Mouse (Mus musculus) urinary bladder, adult 18-20 months (tissue): ENCODE measurements around the gene Wdr60.
A peak's percentile ranks its signal among the peaks of the same experiment; 100 is the strongest.

Source experiments
- DNase-seq, 2 experiments: peaks; one replicate each; pipeline ENCODE4 v3.0.0; 2022; ENCODE audit warnings: low spot score in 2 of 2, mixed read lengths in 2 of 2

Wdr60 gene

DNA sequence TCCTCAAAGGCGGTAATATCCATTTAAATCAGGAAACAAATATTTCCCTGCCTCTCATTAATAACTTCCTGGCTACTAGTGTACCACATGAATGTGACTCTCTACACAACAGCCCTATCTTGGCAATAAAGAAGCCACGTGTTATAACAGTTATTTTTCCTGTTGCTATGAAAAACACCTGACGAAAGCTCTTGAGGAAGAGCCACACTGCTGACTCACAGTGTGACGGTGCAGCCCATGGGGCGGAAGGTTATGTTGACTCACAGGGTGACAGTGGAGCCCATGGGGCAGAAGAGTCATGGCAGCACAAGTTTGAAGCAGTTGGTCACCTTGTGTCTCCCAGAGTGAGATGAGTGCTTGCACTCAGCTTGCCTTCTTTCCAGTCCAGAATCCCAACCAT is 6.6 kb upstream of the Wdr60 start:
- DNase-seq, result peak in 1 of 2 experiments; percentile 20

DNA sequence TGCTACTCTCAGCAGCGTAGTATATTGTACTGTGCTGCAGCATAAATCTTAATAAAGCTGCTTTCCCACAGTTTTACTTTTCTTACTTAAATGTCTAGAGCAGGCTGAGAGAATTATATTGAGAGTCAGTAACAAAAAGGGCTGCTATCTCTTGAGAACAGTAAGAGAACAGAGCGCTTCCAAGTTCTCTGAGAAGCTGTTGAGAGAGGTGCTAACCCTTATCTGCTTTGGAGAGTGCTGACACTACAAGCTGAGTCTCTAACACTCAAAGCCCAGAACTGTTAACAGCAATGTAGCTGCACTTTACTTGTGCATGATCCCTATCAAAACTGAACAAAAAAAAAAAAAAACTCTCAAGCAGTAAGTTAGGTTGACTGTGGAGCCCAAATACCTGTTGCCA is 2.5 kb upstream of the Wdr60 start:
- no peak for DNase-seq

DNA sequence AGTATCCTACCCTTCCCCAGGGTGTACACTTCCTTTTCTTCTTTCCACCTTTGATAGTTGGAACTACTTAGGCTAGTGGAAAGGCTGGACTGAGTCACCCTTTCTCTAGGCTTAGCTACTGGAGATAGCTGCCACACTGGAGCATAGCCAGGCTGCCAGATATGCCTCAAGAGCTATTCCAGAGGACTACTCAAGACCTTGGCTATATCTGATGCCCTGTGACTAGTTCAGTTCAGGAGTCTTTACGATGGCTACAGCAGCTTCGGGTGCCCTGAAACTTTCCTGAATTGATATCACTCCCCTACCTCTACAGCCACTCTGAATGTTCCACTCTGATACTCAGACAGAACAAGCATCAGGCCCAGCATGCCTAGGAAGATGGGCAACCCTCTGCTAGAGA is 1.9 kb upstream of the Wdr60 start:
- DNase-seq, result no peak

DNA sequence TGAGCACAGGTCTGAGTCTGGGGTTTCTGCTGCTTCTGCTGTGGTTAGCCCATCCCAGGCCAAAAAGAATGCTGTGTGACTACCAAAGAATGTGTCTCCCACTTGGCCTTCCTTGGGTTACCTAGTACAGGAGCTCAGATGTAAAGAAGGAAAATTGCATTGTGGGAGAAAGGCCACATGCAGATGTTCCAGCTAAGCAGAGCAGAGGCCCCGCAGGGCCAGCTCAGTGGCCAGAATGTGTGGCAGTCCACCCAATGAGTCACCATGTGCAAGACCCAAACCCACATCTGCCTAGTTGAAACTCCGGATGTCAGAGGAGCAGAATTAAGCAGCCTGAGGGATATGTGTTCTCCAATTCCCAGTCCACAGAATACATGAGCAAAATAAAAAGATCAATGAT is 4.5 kb downstream of the Wdr60 start:
- DNase-seq, result no peak

DNA sequence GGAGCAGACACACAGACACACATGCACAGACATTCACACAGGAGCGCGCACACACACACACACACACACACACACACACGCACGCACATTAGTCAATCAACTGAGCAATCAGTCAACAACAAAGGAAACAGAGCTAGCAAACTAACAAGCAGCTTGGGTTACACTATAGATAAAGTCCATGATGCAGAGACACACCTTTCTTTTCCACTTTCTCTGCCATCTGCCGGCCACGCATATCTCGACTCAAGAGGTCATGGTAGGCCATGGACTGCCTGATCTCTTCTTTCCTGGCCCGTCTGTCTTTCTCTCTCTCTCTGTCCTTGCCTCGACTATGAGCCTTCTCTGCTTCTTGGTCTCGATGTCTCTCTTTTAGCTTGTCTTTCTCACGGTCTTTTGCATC is 7.2 kb downstream of the Wdr60 start:
- no peak for DNase-seq

DNA sequence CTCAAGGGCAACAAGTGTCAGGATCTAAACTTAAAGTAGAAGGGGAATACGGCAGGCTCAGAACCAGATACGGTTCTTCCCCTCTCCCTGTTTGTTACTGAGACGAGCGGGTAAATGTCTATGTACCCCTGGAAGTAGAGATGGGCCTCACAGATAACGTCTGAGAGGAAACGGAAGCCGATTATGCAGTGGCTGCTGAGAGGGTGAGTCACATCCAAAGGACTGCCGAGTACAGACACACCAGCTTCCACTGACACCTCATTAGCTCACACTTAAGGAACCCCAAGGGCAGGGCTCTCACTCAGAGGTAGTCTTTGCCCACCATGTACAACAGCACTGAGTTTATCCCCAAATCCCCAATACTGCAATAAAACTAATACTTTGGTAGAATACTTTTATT is 8.2 kb downstream of the Wdr60 start:
- no peak for DNase-seq

DNA sequence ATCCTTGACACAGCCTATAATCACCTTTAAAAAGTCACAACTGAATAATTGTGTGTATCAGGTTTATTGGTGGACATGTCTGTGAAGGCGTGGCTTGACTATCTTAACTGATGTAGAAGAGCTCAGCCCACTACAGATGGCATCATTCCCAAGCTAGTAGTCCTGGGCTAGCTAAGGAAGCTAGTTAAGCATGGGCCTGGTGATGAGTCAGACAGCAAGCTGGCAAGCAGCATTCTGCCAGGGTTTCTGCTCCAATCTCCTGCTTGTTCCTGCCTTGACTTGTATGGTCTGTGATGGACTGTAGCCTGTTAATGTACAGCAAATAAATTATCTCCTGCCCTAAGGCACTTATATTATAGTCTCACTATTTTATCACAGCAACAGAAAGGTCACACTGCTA is 18.2 kb downstream of the Wdr60 start:
- no peak for DNase-seq

DNA sequence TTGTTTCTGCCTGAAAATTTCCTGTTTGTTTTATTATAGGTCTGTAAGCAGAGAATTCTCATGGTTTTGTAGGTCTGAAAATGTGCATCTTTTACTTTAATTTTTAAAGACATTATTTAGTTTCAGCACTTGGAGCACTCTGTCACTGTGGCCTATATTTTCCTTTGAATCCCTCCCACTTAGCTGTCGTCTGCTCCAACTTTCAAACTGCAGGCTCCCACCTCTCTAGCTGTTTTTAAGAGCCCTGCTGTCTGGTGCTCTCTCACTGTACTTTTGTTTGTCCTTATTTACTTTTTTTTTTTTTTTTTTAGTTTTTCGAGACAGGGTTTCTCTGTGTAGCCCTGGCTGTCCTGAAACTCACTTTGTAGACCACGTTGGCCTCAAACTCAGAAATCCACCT is 24.0 kb downstream of the Wdr60 start:
- DNase-seq, result no peak

DNA sequence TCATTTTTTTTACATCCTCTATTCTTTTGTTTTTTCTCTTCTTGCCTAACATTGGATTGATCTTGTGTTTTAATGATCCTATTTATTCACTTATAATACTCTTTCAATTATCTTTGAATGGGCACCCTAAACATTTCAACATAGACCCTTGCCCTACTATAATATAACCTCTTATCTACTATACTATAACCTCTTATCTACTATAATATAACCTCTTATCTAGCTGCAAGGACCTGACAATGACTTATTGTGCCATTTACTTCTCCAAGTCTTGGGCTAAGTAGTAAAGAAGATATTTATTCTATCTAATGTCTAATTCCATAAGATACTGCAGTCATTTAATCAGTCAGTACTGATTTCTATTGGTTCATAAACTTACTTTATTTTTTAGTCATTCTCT is 24.5 kb downstream of the Wdr60 start:
- no peak for DNase-seq

DNA sequence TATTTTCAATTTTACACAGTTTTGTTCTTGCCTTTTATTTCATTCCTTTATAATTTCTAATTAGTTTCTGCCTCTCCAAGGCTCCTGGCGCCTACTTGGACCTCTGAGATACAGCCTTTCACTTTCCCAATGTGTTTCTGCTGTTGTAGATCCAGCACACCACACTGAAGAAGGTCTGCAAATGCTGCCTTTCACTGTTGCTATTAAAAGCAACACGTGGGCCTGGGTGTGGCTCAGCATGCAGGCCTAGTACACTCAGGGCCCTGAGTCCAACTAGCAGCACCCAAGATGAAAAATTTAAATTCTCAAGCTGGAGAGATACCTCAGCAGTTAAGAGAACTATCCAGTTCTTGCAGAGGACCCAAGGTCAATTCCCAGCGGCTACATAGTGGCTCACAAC is 26.2 kb downstream of the Wdr60 start:
- no peak for DNase-seq

DNA sequence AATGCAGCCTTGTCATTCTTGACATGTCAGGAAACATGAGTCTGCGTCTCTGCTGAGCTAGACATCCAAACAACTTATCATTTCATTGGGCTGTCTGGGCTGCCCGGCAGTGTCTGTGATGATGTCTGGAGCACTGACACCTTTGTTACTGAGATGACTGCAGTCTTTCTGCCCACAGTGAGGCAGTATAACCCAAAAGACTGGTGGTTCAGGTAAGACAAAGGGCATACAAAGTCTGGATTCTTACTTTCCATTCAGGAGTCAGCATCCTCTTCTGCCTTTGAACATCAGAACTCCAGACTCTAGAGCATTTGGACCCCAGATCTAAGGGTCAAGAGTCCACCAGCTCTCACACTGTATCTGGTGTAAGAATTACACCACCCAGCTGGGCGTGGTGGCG is 27.5 kb downstream of the Wdr60 start:
- DNase-seq, result no peak

DNA sequence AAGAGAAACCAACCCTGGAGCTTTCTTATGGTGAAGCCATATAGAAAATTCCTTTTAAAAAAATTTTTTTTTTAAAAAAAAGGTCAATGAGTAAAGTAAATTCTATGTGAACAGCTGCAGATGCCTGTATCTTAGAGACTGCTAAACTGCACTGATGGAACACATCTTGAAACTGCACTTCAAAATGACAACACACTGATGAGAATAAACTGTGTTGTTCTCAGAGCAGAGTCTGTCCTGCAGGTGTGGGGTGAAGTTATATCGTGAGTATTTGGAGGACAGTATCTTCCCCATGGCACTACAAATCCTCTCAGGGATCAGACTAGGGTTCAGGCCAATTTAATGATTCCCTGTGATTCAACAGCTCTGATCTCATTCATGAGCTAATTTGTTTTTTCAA is 30.8 kb downstream of the Wdr60 start:
- DNase-seq, result no peak

DNA sequence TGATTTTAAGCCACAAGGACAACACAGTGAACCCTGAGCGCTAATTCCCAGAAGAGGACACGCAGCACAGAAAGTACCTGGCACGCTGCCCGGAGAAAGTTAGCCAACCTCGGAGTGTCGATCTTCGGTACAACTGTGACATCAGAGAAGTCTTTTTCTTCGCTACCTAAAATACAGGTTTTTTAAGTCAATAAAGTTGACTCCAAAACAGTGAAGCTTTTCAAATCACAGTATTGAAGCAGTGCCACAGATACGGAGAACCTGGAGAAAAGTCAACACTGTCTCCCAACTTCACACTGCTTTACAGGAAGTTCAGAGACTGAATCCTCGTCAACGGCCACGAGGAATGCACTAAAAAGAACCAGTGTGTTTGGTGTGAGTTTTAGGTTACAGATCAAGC is 31.2 kb downstream of the Wdr60 start:
- peak; percentile 28 to 54 for DNase-seq

DNA sequence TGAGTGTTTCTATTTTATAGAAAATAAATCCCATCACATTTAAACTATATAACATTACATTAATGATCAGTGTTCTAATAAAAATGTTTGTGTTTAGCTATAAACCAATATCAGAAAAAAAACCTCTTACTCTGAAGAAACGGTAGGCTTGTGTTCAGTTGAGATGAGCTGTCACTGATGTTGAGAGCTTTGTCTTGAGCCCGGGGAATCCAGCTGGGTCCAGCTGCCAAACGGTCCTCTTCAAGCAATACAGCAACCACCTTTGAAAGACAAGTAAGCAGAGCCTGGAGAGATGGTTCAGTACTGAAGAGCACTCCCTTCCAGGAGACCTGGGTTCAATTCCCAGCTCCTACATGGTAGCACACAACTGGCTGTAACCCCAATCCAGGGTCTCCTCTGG is 33.4 kb downstream of the Wdr60 start:
- DNase-seq, result no peak

DNA sequence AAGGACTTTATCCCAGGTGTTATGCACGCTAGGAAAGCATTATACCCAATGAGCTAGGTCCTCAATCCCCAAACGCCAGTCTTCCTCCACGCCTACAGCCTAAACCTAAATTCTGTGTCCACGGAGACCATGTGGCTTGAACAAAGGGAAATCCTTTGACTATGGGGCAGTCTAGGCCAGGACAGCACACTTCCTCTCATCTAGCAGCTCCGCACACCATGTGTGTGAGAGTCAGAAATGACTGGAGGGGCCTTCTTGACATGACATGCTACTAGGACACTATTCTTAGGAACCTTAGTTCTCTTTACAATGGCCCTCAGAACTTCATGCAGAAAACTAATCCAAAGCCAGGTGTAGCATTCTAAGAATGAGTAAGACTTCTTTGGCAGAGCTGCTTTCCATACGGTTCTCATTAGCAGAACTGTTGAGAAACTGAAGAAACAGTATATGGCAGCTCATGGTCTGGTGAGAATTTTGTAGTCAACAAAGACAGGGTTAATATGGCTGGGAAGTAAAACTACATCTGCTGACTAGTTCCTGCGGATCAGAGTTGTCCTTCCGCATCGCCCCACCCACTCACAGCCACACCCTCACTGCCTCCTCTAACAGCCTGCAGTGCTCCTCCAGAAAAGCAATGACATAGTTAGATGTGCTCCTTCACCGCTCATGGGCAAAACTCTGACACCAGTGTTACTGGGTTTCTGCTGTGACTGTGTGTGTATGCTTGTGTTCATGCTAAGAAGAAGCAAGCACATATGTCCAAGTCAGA is 36.3 kb downstream of the Wdr60 start:
- DNase-seq, result no peak

DNA sequence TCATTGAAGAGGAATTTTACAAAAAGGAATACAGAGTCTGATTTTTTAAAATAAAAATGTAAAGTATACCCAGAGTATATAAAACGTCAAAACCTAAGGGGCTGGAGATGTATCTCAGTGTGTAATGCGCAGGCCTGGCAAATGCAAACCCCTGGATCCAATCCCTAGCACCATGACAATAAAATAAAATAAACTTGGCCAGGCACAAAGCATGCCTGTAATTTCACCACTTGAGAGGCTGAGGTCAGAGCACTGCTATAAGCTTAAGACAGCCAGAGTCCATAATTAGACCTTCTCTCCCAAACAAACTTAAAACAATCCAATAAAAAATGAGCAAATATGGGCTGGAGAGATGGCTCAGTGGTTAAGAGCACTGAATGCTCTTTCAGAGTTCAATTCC is 39.7 kb downstream of the Wdr60 start:
- no peak for DNase-seq

DNA sequence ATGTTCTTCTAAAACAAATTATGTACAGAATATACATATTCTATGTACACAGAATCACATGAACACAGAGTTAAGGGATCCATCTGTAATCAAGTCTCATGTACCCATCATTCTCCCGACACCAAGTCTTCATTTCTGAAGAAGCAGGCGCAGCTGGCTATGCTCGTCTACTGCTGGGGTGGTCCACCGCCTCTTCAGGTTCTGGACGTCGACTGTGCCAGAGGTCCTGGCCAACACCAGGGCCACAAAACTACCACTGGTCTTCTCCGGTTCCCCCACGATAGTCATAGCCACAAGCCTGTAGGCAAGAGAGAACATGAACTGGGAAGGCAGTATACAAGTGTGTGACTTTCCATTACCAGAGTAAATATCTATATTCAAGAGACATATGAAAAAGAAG is 55.3 kb downstream of the Wdr60 start:
- DNase-seq, result no peak

DNA sequence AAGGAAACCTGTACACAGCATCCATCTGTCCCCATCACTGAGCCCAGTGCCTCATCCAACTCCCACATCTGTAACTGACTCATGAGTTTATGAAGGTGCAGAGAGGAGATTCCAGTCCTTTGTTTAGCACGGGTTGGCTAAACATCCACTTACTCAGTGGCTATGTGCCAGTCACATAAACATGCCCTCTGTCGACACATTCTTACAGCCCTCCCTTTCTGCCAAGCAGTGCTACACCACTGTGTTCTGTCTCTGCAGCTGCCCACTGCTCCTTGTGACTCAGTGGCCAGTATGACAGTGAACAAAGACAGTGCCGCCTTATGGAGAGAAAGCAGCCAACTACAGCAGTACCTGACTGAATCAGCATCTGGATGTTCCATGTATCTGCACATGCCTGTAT is 57.1 kb downstream of the Wdr60 start:
- DNase-seq, result no peak

DNA sequence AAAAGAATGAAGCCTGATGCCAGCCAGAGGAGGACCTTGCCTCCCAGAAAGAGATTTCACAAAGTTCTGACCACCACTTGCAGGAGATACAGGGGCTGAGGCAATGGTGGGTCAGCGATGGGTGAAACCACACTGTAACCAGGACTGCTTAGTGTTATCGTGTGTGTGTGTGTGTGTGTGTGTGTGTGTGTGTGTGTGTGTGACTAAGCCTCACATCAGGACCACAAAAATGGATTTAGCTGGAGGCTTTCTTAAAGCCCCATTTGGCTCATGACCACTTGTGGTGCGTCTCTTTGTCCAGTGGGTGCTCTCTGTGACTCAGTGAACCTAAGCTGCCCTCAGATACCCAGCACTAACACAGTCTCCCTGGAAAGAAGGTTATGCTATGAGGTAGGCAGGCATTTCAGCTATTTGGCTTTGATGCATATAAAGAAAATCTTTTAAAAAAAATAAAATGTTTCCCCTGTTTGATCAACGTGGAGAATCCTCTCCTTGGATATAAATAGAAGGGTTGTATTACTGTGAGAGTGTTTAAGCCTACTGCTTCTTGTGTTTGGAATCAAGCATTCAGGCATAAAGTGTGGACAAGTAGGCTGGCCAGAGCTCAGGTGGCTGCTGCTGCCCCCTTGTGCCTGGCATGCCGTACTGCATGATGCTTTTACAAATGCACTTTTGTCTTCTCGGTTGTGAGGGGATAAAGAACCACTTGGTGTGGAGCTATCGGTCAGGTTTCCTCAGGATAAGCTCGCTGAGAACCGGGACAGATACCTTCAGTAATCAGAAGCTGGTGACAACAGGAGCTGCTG is 60.4 kb downstream of the Wdr60 start:
- peak; percentile 23 to 24 for DNase-seq

DNA sequence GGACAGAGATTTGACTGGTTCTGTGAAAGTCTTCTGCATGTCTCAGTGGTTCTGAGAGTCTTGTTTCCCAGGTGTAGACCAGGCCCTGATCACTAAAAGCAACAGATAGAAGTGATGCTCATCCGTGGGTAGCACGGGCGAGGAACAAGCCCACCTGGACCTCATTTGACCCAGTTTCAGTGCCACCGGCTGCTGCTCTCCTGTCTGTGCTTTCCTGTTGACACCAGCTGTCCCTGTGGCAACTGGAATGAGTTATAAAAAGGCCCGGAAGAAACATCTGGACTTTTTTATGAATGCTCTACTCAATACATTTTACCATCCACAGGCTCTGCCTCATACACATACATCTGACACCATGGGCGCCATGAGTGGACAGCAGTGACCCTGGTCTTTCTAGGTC is 64.0 kb downstream of the Wdr60 start:
- no peak for DNase-seq

DNA sequence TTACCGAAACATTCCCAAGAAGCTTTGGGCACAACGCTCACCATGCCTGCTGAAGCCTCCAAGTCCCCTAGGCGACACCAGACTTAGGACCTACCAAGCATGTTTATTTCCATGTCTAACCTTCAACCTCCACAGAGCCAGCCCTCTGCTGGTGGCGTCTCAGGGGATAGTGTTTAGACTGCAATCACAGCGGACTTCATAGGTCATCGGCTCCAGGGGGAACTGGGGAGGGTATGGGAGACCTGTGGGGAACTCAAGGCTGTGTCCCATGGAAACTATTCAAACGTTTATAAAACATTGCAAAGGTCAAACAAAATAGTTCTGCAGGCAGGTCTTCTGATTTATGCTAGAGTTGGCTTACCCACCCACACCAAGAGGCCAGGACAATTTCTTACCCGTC is 66.6 kb downstream of the Wdr60 start:
- DNase-seq, result no peak

DNA sequence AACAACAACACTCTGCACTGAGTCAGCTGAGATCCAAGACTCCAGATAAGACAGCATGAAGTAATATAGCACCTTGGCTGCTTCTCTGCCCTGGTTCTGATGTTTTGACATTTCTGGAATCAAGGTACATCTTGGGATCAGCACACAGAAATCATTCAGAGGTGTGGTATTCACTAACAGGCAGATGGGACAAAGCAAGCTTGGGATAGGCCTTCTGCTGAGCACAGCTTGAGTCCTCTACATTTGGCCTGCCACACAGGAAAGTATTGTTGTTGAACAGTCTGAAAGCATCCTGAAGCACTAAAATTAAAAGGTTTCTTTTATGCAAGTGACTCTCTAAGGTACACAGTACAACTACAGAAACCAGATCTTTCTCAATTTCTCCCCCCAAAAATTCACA is 68.2 kb downstream of the Wdr60 start:
- DNase-seq, result no peak

DNA sequence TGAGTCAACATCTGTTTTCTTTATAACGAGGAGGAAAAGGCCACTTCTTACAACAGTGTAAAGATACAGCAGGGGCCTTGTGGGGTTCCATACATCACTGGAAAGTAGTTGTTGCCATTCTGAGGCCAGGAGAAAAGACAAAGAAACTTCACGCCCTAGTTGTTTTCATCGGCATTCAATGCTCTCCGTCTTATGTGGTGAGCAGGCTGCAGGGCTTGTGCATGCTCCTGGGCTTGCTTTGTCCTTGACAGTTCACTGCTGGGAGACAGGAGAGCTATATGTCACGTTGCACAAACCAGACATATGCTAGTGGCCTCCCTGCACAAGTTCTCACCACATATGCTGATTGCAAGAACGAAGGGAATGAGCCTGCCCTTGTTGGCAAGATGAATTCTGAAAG is 68.9 kb downstream of the Wdr60 start:
- no peak for DNase-seq
